In genomic region chr6:114698578-114698977, GRCm38 (mm10) we compare ENCODE assay signal across 11 mouse cellular contexts. TPM values are rescaled to one million over a fixed set of nuclear protein-coding genes. Genes with fewer than 3 reads are reported as not detected.
DNase-seq lines count a peak whose midpoint lies in the region; ATAC-seq and TF ChIP-seq lines count a peak whose summit lies in the region.
"Had no signal": no experiment of that assay in that cellular context is flagged by ENCODE, and none has a peak within 500 bp of the region (broad histone marks: within the 10 kb centered on the region; RNA-seq: fewer than 3 reads in every experiment).

No protein-coding gene starts in this region.

- no peaks in the 10 kb centered on the region for H3K27me3 ChIP-seq in kidney, postnatal 0 days (ENCODE audit: insufficient read depth, low read length)
- H3K27me3 ChIP-seq in kidney, embryonic 14.5 days (ENCODE audit: control insufficient read depth, insufficient read depth, low read length): no peaks in the 10 kb centered on the region
- H3K27me3 ChIP-seq: liver, embryonic 12.5 days; neural tube, embryonic 15.5 days had no signal

- no peaks in the 10 kb centered on the region for H3K4me1 ChIP-seq in kidney, postnatal 0 days (replicated peaks; ENCODE audit: insufficient read depth, low read length)
- H3K4me1 ChIP-seq in kidney, embryonic 14.5 days (ENCODE audit: control insufficient read depth, insufficient read depth, low read length): no peaks in the 10 kb centered on the region
- H3K4me1 ChIP-seq: liver, embryonic 12.5 days had no signal

- no peak overlapping the region for H3K27ac ChIP-seq in kidney, postnatal 0 days
- H3K27ac ChIP-seq in kidney, embryonic 14.5 days (ENCODE audit: low read depth, low read length): no peak overlapping the region
- H3K27ac ChIP-seq: heart, embryonic 10.5 days; liver, embryonic 12.5 days; neural tube, embryonic 15.5 days had no signal

- ATAC-seq in kidney, postnatal 0 days (replicated peaks; ENCODE audit: low FRiP score, low read depth): no peak
- no peak for ATAC-seq in kidney, embryonic 14.5 days (ENCODE audit: low FRiP score, low TSS enrichment)
- ATAC-seq: liver, embryonic 12.5 days had no signal

- H3K9ac ChIP-seq in kidney, postnatal 0 days (ENCODE audit: low read depth, low read length): no peak overlapping the region
- H3K9ac ChIP-seq in kidney, embryonic 14.5 days (ENCODE audit: low read depth, low read length): no peak overlapping the region
- H3K9ac ChIP-seq: liver, embryonic 12.5 days; neural tube, embryonic 15.5 days had no signal

- no peak overlapping the region for H3K4me3 ChIP-seq in kidney, postnatal 0 days (replicated peaks; ENCODE audit: low read depth, low read length)
- no peak overlapping the region for H3K4me3 ChIP-seq in kidney, embryonic 14.5 days (ENCODE audit: low read length)
- H3K4me3 ChIP-seq: erythroblast, embryonic 14.5 days; heart, embryonic 10.5 days; liver, embryonic 12.5 days; neural tube, embryonic 15.5 days had no signal

- TF ChIP-seq CTCF in kidney, postnatal 0 days (IDR thresholded peaks at IDR 0.05; ENCODE audit: low read depth): peak; percentile 27; the same call in 1 of the 2 replicates

- no peaks in the 10 kb centered on the region for H3K9me3 ChIP-seq in kidney, postnatal 0 days (replicated peaks; ENCODE audit: low read length)
- no peaks in the 10 kb centered on the region for H3K9me3 ChIP-seq in kidney, embryonic 14.5 days (ENCODE audit: control insufficient read depth, low read length)
- H3K9me3 ChIP-seq: heart, embryonic 10.5 days; liver, embryonic 12.5 days; neural tube, embryonic 15.5 days had no signal

- no peaks in the 10 kb centered on the region for H3K36me3 ChIP-seq in kidney, postnatal 0 days (ENCODE audit: insufficient read depth, low read length)
- H3K36me3 ChIP-seq in kidney, embryonic 14.5 days (ENCODE audit: control insufficient read depth, insufficient read depth, low read length): no peaks in the 10 kb centered on the region; the same call in 1 of the 2 replicates
- H3K36me3 ChIP-seq: heart, embryonic 10.5 days had no signal

- no peak overlapping the region for H3K4me2 ChIP-seq in kidney, postnatal 0 days (ENCODE audit: low read length)
- no peak overlapping the region for H3K4me2 ChIP-seq in kidney, embryonic 14.5 days (replicated peaks; ENCODE audit: low read depth, low read length)
- H3K4me2 ChIP-seq: liver, embryonic 12.5 days; neural tube, embryonic 15.5 days had no signal

- WGBS in kidney, postnatal 0 days: 60% methylated on average over 5 of the region's 5 CpGs
- 62% methylated on average over 5 of the region's 5 CpGs for WGBS in kidney, embryonic 14.5 days

- no peak for DNase-seq in kidney, postnatal 0 days (ENCODE audit: low spot score)
- peak; percentile 29 for DNase-seq in lung, postnatal 10 days
- no peak for DNase-seq in lung, postnatal 25 days (ENCODE audit: low spot score)
- DNase-seq in adipocyte (ENCODE audit: low spot score): peak; percentile 45
- no peak for DNase-seq in embryo, embryonic 10.5 days (ENCODE audit: low spot score)
- no peak for DNase-seq in spleen, postnatal 4 days (ENCODE audit: low spot score in 2 of 2)

RNA-seq across cellular contexts. Expression of gene Atg7, which starts 55.7 kb away (rescaled TPM):
- 19.7 and 21.0 TPM in 2 replicates for polyA plus RNA-seq in kidney, postnatal 0 days (2015; fragmentation: Nextera tagmentation; extraction: Ambion mirVana)
- polyA plus RNA-seq in kidney, embryonic 14.5 days (2014; fragmentation: Nextera tagmentation; extraction: Ambion mirVana): 18.8 and 19.4 TPM in 2 replicates

Comparison
In these comparisons a context has a peak if more than half of its experiments do, and no peak if none do; other contexts are left out.
1. DNase-seq: peak in lung, postnatal 10 days (single experiment) and adipocyte (single experiment); none in kidney, postnatal 0 days (single experiment), lung, postnatal 25 days (single experiment), embryo, embryonic 10.5 days (single experiment) and spleen, postnatal 4 days (0 of 2).